Mouse (Mus musculus) spleen, postnatal 0 days (tissue): ENCODE measurements around the gene Ndufs3. TPM values are rescaled to one million over a fixed set of nuclear protein-coding genes. Genes with fewer than 3 reads are reported as not detected.

Experiments used
- polyA plus RNA-seq: library from polyadenylated mRNA; unstranded; fragments of >200 nt; fragmentation: Nextera tagmentation; extraction: Ambion mirVana; gene quantifications from 2 replicates; pipeline ENCODE4 v1.2.1, GENCODE M21; 2015

Ndufs3 gene
- polyA plus RNA-seq, result 125 and 134 TPM in 2 replicates

GRCm38 (mm10) chr2:90904076-90904855, at the start of gene Ndufs3, which contains the start of gene Kbtbd4:
Gene Ndufs3, minus strand, starts transcription at chr2:90904827.
Gene Kbtbd4, plus strand, starts transcription at chr2:90904740.

GRCm38 (mm10) chr2:90940233-90941229, 35.9 kb upstream of the Ndufs3 start, which contains the start of gene Celf1:
Gene Celf1, plus strand, starts transcription at chr2:90940382.

GRCm38 (mm10) chr2:90885218-90886041, 19.2 kb downstream of the Ndufs3 start, which contains the start of gene C1qtnf4:
Gene C1qtnf4, plus strand, starts transcription at chr2:90885860.

GRCm38 (mm10) chr2:90846955-90847680, 57.5 kb downstream of the Ndufs3 start, which contains the start of gene Mtch2:
Gene Mtch2, plus strand, starts transcription at chr2:90847155.

Other genes with a start within 250 kb of the Ndufs3 start
- 25.4 and 27.9 TPM in 2 replicates for gene Nup160, start 227.6 kb downstream of the Ndufs3 start, polyA plus RNA-seq
- 48.6 and 57.7 TPM in 2 replicates for gene Fnbp4, start 159.5 kb downstream of the Ndufs3 start, polyA plus RNA-seq
- 0.06 and 0.17 TPM in 2 replicates for gene Agbl2, start 122.1 kb downstream of the Ndufs3 start, polyA plus RNA-seq
- gene Mtch2, start 57.7 kb downstream of the Ndufs3 start, polyA plus RNA-seq, result 104 and 106 TPM in 2 replicates
- 7.0 and 7.8 TPM in 2 replicates for gene C1qtnf4, start 19.0 kb downstream of the Ndufs3 start, polyA plus RNA-seq
- 15.1 and 15.7 TPM in 2 replicates for gene Kbtbd4, start 87 bp downstream of the Ndufs3 start, polyA plus RNA-seq
- 42.9 and 43.4 TPM in 2 replicates for gene Celf1, start 35.6 kb upstream of the Ndufs3 start, polyA plus RNA-seq
- 1.6 and 2.7 TPM in 2 replicates for gene Rapsn, start 130.8 kb upstream of the Ndufs3 start, polyA plus RNA-seq
- 160 and 174 TPM in 2 replicates for gene Psmc3, start 149.2 kb upstream of the Ndufs3 start, polyA plus RNA-seq
- 13.6 and 16.0 TPM in 2 replicates for gene Slc39a13, start 165.6 kb upstream of the Ndufs3 start, polyA plus RNA-seq
- gene Spi1, start 177.6 kb upstream of the Ndufs3 start, polyA plus RNA-seq, result 48.0 and 65.8 TPM in 2 replicates
- gene Mybpc3, start 213.3 kb upstream of the Ndufs3 start, polyA plus RNA-seq, result 0.08 and 0.12 TPM in 2 replicates